Mouse (Mus musculus) spleen, postnatal 4 days (tissue): Measurements from ENCODE around the gene Foxe3.

Experiments used
- DNase-seq, 2 experiments: peaks; one replicate each; pipeline ENCODE4 v3.0.0; 2022; ENCODE audit warnings: low spot score in 2 of 2

Gene Foxe3

GRCm38 (mm10) chr4:114917091-114917490 is 8.7 kb downstream of the Foxe3 start:
- no peak for DNase-seq

- DNase-seq, result no peak
Observed at GRCm38 (mm10) chr4:114916056-114916455, 9.8 kb downstream of the Foxe3 start.

- peak; percentile 36 to 71 for DNase-seq
Observed at GRCm38 (mm10) chr4:114913594-114913962, 12.2 kb downstream of the Foxe3 start.

GRCm38 (mm10) chr4:114912705-114913593 is 12.9 kb downstream of the Foxe3 start:
- no peak for DNase-seq

- no peak for DNase-seq
Observed at GRCm38 (mm10) chr4:114909602-114910484, 16.0 kb downstream of the Foxe3 start.

GRCm38 (mm10) chr4:114908829-114909601 is 16.8 kb downstream of the Foxe3 start, which contains the start of gene Foxd2:
Gene Foxd2 (minus strand): TSS chr4:114908873.
- peak; percentile 83 to 96 for DNase-seq

GRCm38 (mm10) chr4:114907951-114908828 is 17.6 kb downstream of the Foxe3 start:
- peak; percentile 19 to 71 for DNase-seq

GRCm38 (mm10) chr4:114907056-114907917 is 18.5 kb downstream of the Foxe3 start:
- peak in 1 of 2 experiments; percentile 65 for DNase-seq

- DNase-seq, result no peak
Observed at GRCm38 (mm10) chr4:114905969-114906680, 19.7 kb downstream of the Foxe3 start.

- DNase-seq, result no peak
Observed at GRCm38 (mm10) chr4:114905501-114905900, 20.3 kb downstream of the Foxe3 start.

- no peak for DNase-seq
Observed at GRCm38 (mm10) chr4:114903422-114903782, 22.4 kb downstream of the Foxe3 start.

GRCm38 (mm10) chr4:114902641-114903421 is 23.0 kb downstream of the Foxe3 start:
- no peak for DNase-seq

- no peak for DNase-seq
Observed at GRCm38 (mm10) chr4:114901643-114902351, 24.0 kb downstream of the Foxe3 start.

GRCm38 (mm10) chr4:114900866-114901642 is 24.8 kb downstream of the Foxe3 start:
- DNase-seq, result no peak

- DNase-seq, result no peak
Observed at GRCm38 (mm10) chr4:114899885-114900284, 25.9 kb downstream of the Foxe3 start.

- DNase-seq, result no peak
Observed at GRCm38 (mm10) chr4:114897853-114898252, 28.0 kb downstream of the Foxe3 start.

- DNase-seq, result no peak
Observed at GRCm38 (mm10) chr4:114882232-114882631, 43.6 kb downstream of the Foxe3 start.
